Comparison of ENCODE assay signal across 15 mouse cellular contexts in genomic region chr5:53454706-53455105, GRCm38 (mm10). TPM values are rescaled to one million over a fixed set of nuclear protein-coding genes. Genes with fewer than 3 reads are reported as not detected.
DNase-seq lines count a peak whose midpoint lies in the region; ATAC-seq and TF ChIP-seq lines count a peak whose summit lies in the region.
"Had no signal": no experiment of that assay in that cellular context is flagged by ENCODE, and none has a peak within 500 bp of the region (broad histone marks: within the 10 kb centered on the region; RNA-seq: fewer than 3 reads in every experiment).

No protein-coding gene starts in this region.

- no peaks in the 10 kb centered on the region for H3K27me3 ChIP-seq in intestine, embryonic 15.5 days (replicated peaks)
- H3K27me3 ChIP-seq in intestine, embryonic 16.5 days (replicated peaks; ENCODE audit: control insufficient read depth, insufficient read depth, low read length) = no peaks in the 10 kb centered on the region
- H3K27me3 ChIP-seq: forebrain, embryonic 12.5 days; limb, embryonic 13.5 days had no signal

- no peaks in the 10 kb centered on the region for H3K36me3 ChIP-seq in intestine, embryonic 15.5 days
- H3K36me3 ChIP-seq in intestine, embryonic 16.5 days (ENCODE audit: control insufficient read depth, insufficient read depth, low read length) = no peaks in the 10 kb centered on the region
- H3K36me3 ChIP-seq: forebrain, embryonic 12.5 days; limb, embryonic 13.5 days had no signal

- intact Hi-C loops in gastrocnemius, adult 2 months (cut with DNase I) = no loop called here

- H3K27ac ChIP-seq in gastrocnemius, adult 2 months = peak overlapping the region; percentile 66
- no peak overlapping the region for H3K27ac ChIP-seq in intestine, embryonic 15.5 days
- no peak overlapping the region for H3K27ac ChIP-seq in intestine, embryonic 16.5 days (ENCODE audit: low read length)
- H3K27ac ChIP-seq: forebrain, embryonic 12.5 days; limb, embryonic 13.5 days had no signal

- H3K4me2 ChIP-seq in intestine, embryonic 15.5 days (replicated peaks) = no peak overlapping the region
- no peak overlapping the region for H3K4me2 ChIP-seq in intestine, embryonic 16.5 days (ENCODE audit: low read depth, low read length)
- H3K4me2 ChIP-seq: forebrain, embryonic 12.5 days; limb, embryonic 13.5 days; midbrain, embryonic 11.5 days had no signal

- WGBS in intestine, embryonic 15.5 days = 69% methylated on average over 9 of the region's 9 CpGs
- 71% methylated on average over 9 of the region's 9 CpGs for WGBS in intestine, embryonic 16.5 days

- no peak overlapping the region for H3K9ac ChIP-seq in intestine, embryonic 15.5 days
- no peak overlapping the region for H3K9ac ChIP-seq in intestine, embryonic 16.5 days (ENCODE audit: low read depth, low read length)
- H3K9ac ChIP-seq: forebrain, embryonic 12.5 days; limb, embryonic 13.5 days; liver, postnatal 0 days had no signal

- peaks cover 4% of the 10 kb centered on the region; the same call in 1 of the 2 replicates for H3K4me1 ChIP-seq in intestine, embryonic 15.5 days (replicated peaks)
- no peaks in the 10 kb centered on the region for H3K4me1 ChIP-seq in intestine, embryonic 16.5 days (ENCODE audit: control insufficient read depth, insufficient read depth, low read length)
- H3K4me1 ChIP-seq: forebrain, embryonic 12.5 days had no signal

- DNase-seq in gastrocnemius, adult 2 months = peak; percentile 63
- no peak for DNase-seq in gastrocnemius, postnatal 10 days
- peak; percentile 40 for DNase-seq in lung, postnatal 36 days
- no peak for DNase-seq in lung, postnatal 4 days
- DNase-seq in layer of hippocampus, adult 9-10 months (ENCODE audit: low spot score) = peak; percentile 44
- DNase-seq in cerebellum, postnatal 14 days = no peak
- DNase-seq: kidney, postnatal 14 days; liver, postnatal 0 days; right cerebral cortex, postnatal 25 days had no signal

- no peak overlapping the region for H3K4me3 ChIP-seq in gastrocnemius, adult 2 months
- no peak overlapping the region for H3K4me3 ChIP-seq in intestine, embryonic 15.5 days (replicated peaks)
- no peak overlapping the region for H3K4me3 ChIP-seq in intestine, embryonic 16.5 days (ENCODE audit: low read length)
- H3K4me3 ChIP-seq: forebrain, embryonic 12.5 days; limb, embryonic 13.5 days had no signal

- H3K9me3 ChIP-seq in intestine, embryonic 15.5 days = no peaks in the 10 kb centered on the region
- no peaks in the 10 kb centered on the region for H3K9me3 ChIP-seq in intestine, embryonic 16.5 days (ENCODE audit: control insufficient read depth, low read length)
- H3K9me3 ChIP-seq: forebrain, embryonic 12.5 days; limb, embryonic 13.5 days had no signal

- no peak for TF ChIP-seq CTCF in gastrocnemius, adult 2 months (IDR thresholded peaks at IDR 0.05)

- ATAC-seq in intestine, embryonic 15.5 days = no peak
- ATAC-seq in intestine, embryonic 16.5 days = no peak
- ATAC-seq: intestine, postnatal 0 days; liver, postnatal 0 days had no signal

RNA-seq across cellular contexts. Expression of gene Rbpj, which starts 11.2 kb away (rescaled TPM):
- total RNA-seq in gastrocnemius, adult 2 months (2021) = 10 to 100 TPM; 20.9 to 21.7 TPM
- total RNA-seq in gastrocnemius, postnatal 10 days (2021) = 10 to 100 TPM; 32.2 to 45.3 TPM
- 24.6 and 27.9 TPM in 2 replicates for polyA plus RNA-seq in intestine, embryonic 15.5 days (2015; fragmentation: Nextera tagmentation; extraction: Ambion mirVana)
- polyA plus RNA-seq in intestine, embryonic 16.5 days (2015; fragmentation: Nextera tagmentation; extraction: Ambion mirVana) = 19.8 and 20.3 TPM in 2 replicates

Comparison
In these comparisons a context has a peak if more than half of its experiments do, and no peak if none do; other contexts are left out.
1. DNase-seq: peak in gastrocnemius, adult 2 months (single experiment), lung, postnatal 36 days (single experiment) and layer of hippocampus, adult 9-10 months (single experiment); none in gastrocnemius, postnatal 10 days (single experiment), lung, postnatal 4 days (0 of 2) and cerebellum, postnatal 14 days (0 of 2).